8 mouse cellular contexts compared by ENCODE assay signal in the genomic region with DNA sequence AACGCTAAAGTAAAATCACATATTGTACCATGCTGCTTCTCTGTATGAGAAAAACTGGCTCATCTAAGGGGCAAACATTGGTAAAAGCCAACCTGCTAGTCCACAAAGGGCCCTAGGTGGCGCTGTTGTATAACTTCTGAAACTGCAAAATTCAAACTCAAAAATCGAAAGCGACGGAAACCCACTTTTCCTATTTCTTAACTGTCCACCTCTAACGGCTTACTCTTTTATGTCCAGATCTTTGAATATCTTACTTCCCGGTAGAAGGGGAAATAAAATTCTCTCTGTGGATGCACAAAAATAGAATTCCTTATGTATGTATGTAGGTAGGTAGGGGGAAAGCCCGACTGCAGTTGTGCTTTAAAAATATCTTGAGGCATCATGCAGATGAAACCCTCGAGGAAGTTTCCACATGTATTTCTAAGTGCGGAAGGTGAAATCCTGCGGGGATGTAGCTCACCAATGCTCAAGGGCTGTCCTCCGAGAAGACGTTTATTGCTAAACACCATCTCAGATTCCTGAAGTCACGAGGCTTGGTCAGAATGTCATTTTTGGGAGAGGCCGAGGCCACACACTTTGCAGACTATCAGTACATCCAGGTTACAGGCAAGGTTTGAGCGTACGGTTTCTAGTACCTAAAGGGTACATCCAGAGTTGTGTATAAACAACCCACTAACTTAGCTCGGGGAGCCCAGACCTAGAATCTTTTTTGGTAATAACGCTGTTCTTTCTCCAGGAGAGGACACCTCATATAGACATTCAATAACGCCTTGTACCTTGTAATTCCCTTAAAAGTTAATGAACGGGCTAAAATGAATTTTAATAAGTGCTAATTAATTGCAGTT.
DNase-seq lines count a peak whose midpoint lies in the region; ATAC-seq and TF ChIP-seq lines count a peak whose summit lies in the region.

No protein-coding gene starts in this region.

- H3K4me3 ChIP-seq in heart, adult 2 months: peak overlapping the region; percentile 51
- peak overlapping the region; percentile 61 for H3K4me3 ChIP-seq in gastrocnemius, adult 2 months
- peak overlapping the region; percentile 41 for H3K4me3 ChIP-seq in intestine, embryonic 14.5 days (ENCODE audit: low read depth, low read length)

- H3K27ac ChIP-seq in heart, adult 2 months: no peak overlapping the region
- H3K27ac ChIP-seq in gastrocnemius, adult 2 months: peak overlapping the region; percentile 4; the same call in 1 of the 2 replicates
- H3K27ac ChIP-seq in intestine, embryonic 14.5 days (ENCODE audit: low read depth): peak overlapping the region; percentile 1; the same call in 1 of the 2 replicates

- H3K36me3 ChIP-seq in heart, adult 2 months (ENCODE audit: control insufficient read depth, insufficient read depth, low read length): no peaks in the 10 kb centered on the region
- no peaks in the 10 kb centered on the region for H3K36me3 ChIP-seq in intestine, embryonic 14.5 days (ENCODE audit: control insufficient read depth, insufficient read depth, low read length)

- no peaks in the 10 kb centered on the region for H3K9me3 ChIP-seq in intestine, embryonic 14.5 days (ENCODE audit: control insufficient read depth, low read length)

- intact Hi-C loops in heart, adult 2 months (cut with DNase I): loop anchor here (10.0 kb wide), 1 partner anchor 301 kb away; no protein-coding TSS in a partner anchor
- intact Hi-C loops in heart, postnatal 25 days (cut with DNase I): no loop called here
- intact Hi-C loops in gastrocnemius, adult 2 months (cut with DNase I): loop anchor here (5.0 kb wide), 1 partner anchor 303 kb away; no protein-coding TSS in a partner anchor
- intact Hi-C loops in left cerebral cortex, postnatal 14 days (cut with DNase I): loop anchor here (10.0 kb wide), 1 partner anchor 991 kb away; no protein-coding TSS in a partner anchor

- WGBS in heart, adult 2 months: 2% methylated on average over 21 of the region's 21 CpGs
- 5% methylated on average over 21 of the region's 21 CpGs for WGBS in intestine, embryonic 14.5 days

- peak overlapping the region; percentile 55; the same call in 1 of the 2 replicates for H3K9ac ChIP-seq in heart, adult 2 months (ENCODE audit: low read depth, low read length)
- peak overlapping the region; percentile 44 for H3K9ac ChIP-seq in intestine, embryonic 14.5 days (ENCODE audit: low read length)

- H3K4me1 ChIP-seq in heart, adult 2 months (ENCODE audit: control insufficient read depth, insufficient read depth, low read length): no peaks in the 10 kb centered on the region
- peaks cover 3% of the 10 kb centered on the region; the same call in 1 of the 2 replicates for H3K4me1 ChIP-seq in intestine, embryonic 14.5 days (replicated peaks; ENCODE audit: control insufficient read depth, insufficient read depth, low read length)

- peak; percentile 87 for TF ChIP-seq CTCF in heart, adult 2 months (IDR thresholded peaks at IDR 0.05)
- peak; percentile 88 for TF ChIP-seq CTCF in gastrocnemius, adult 2 months (IDR thresholded peaks at IDR 0.05)

- no peak for TF ChIP-seq EP300 in heart, adult 2 months (IDR thresholded peaks at IDR 0.05; ENCODE audit: insufficient read depth, low read depth, low read length)

- TF ChIP-seq POLR2A in heart, adult 2 months (IDR thresholded peaks at IDR 0.05; ENCODE audit: insufficient read depth, low read depth, low read length): no peak

- DNase-seq in heart, adult 2 months: peak; percentile 29 to 57
- DNase-seq in heart, postnatal 25 days (ENCODE audit: low spot score): no peak
- peak; percentile 78 to 90 for DNase-seq in cerebellum, postnatal 36 days
- DNase-seq in gastrocnemius, adult 2 months: peak; percentile 51
- DNase-seq in intestine, embryonic 14.5 days (ENCODE audit: low spot score): peak; percentile 89
- peak; percentile 90 to 93 for DNase-seq in left cerebral cortex, postnatal 14 days (ENCODE audit: low spot score in 2 of 2)
- peak; percentile 21 for DNase-seq in skeletal muscle tissue, adult 2 months (ENCODE audit: low read depth, low spot score)

- H3K4me2 ChIP-seq in intestine, embryonic 14.5 days (ENCODE audit: low read length): peak overlapping the region; percentile 92

- no peaks in the 10 kb centered on the region for H3K27me3 ChIP-seq in heart, adult 2 months (ENCODE audit: control insufficient read depth, insufficient read depth, low read length)
- H3K27me3 ChIP-seq in intestine, embryonic 14.5 days (replicated peaks; ENCODE audit: control insufficient read depth, insufficient read depth, low read length): no peaks in the 10 kb centered on the region

- no peak for ATAC-seq in intestine, embryonic 14.5 days (replicated peaks; ENCODE audit: low FRiP score, low TSS enrichment, low read depth)
- ATAC-seq in megakaryocyte-erythroid progenitor cell, adult 5-6 weeks (replicated peaks; ENCODE audit: low FRiP score, low TSS enrichment, poor library complexity, severe bottlenecking): peak; percentile 82

- H3K79me2 ChIP-seq in heart, adult 2 months (replicated peaks; ENCODE audit: control insufficient read depth, insufficient read depth, low read length): no peaks in the 10 kb centered on the region
